Mouse (Mus musculus): Measurements from ENCODE around the gene Ptprg. TPM values are rescaled to one million over a fixed set of nuclear protein-coding genes. Genes with fewer than 3 reads are reported as not detected.
A peak's percentile ranks its signal among the peaks of the same experiment; 100 is the strongest.

The Ptprg gene
- polyA plus RNA-seq, 1 experiment from 2014 or later = 42.3 TPM

- Histone ChIP-seq H3K4me2 (ENCODE audit: low read depth, low read length) (no peak overlapping the region), H3K36me3 (ENCODE audit: control insufficient read depth, insufficient read depth, low read length) (no peaks in the 10 kb centered on the region), H3K4me3 (ENCODE audit: low read depth, low read length) (no peak overlapping the region), H3K4me1 (ENCODE audit: control insufficient read depth, insufficient read depth, low read length) (no peaks in the 10 kb centered on the region), H3K27ac (ENCODE audit: low read depth, low read length) (no peak overlapping the region), H3K9ac (replicated peaks; ENCODE audit: low read depth, low read length) (no peak overlapping the region), H3K9me3 (ENCODE audit: control insufficient read depth, low read length) (no peaks in the 10 kb centered on the region), H3K27me3 (ENCODE audit: control insufficient read depth, insufficient read depth, low read length) (no peaks in the 10 kb centered on the region)
- ATAC-seq (ENCODE audit: low read depth) = no peak
- 83% methylated on average over 3 of the region's 3 CpGs for WGBS
Observed at GRCm38 (mm10) chr14:11640996-11641395, 87.7 kb downstream of the Ptprg start.

GRCm38 (mm10) chr14:11642977-11643376 lies 89.6 kb downstream of the Ptprg start:
- WGBS = 100% methylated on average over 1 of the region's 1 CpGs
- Histone ChIP-seq H3K27ac (ENCODE audit: low read depth, low read length) (no peak overlapping the region), H3K4me2 (ENCODE audit: low read depth, low read length) (no peak overlapping the region), H3K9ac (replicated peaks; ENCODE audit: low read depth, low read length) (no peak overlapping the region), H3K4me3 (ENCODE audit: low read depth, low read length) (no peak overlapping the region), H3K27me3 (ENCODE audit: control insufficient read depth, insufficient read depth, low read length) (no peaks in the 10 kb centered on the region), H3K4me1 (ENCODE audit: control insufficient read depth, insufficient read depth, low read length) (no peaks in the 10 kb centered on the region), H3K9me3 (ENCODE audit: control insufficient read depth, low read length) (no peaks in the 10 kb centered on the region), H3K36me3 (ENCODE audit: control insufficient read depth, insufficient read depth, low read length) (no peaks in the 10 kb centered on the region)
- ATAC-seq (ENCODE audit: low read depth) = no peak

- WGBS = 85% methylated on average over 6 of the region's 6 CpGs
- no peaks in the 10 kb centered on the region for H3K4me1 ChIP-seq (ENCODE audit: control insufficient read depth, insufficient read depth, low read length)
- no peaks in the 10 kb centered on the region for H3K36me3 ChIP-seq (ENCODE audit: control insufficient read depth, insufficient read depth, low read length)
- no peak overlapping the region for H3K4me2 ChIP-seq (ENCODE audit: low read depth, low read length)
- H3K4me3 ChIP-seq (ENCODE audit: low read depth, low read length) = no peak overlapping the region
- H3K27ac ChIP-seq (ENCODE audit: low read depth, low read length) = no peak overlapping the region
- H3K9me3 ChIP-seq (ENCODE audit: control insufficient read depth, low read length) = no peaks in the 10 kb centered on the region
- no peak for ATAC-seq (ENCODE audit: low read depth)
- H3K27me3 ChIP-seq (ENCODE audit: control insufficient read depth, insufficient read depth, low read length) = no peaks in the 10 kb centered on the region
- no peak overlapping the region for H3K9ac ChIP-seq (replicated peaks; ENCODE audit: low read depth, low read length)
Observed at GRCm38 (mm10) chr14:11657374-11657773, 104.0 kb downstream of the Ptprg start.

- Histone ChIP-seq H3K9ac (replicated peaks; ENCODE audit: low read depth, low read length) (no peak overlapping the region), H3K4me3 (ENCODE audit: low read depth, low read length) (no peak overlapping the region), H3K9me3 (ENCODE audit: control insufficient read depth, low read length) (no peaks in the 10 kb centered on the region), H3K4me1 (ENCODE audit: control insufficient read depth, insufficient read depth, low read length) (peaks cover 9% of the 10 kb centered on the region), H3K27ac (ENCODE audit: low read depth, low read length) (0 out of 2 replicates have a peak overlapping the region, but pooled peaks have one; percentile 22), H3K4me2 (ENCODE audit: low read depth, low read length) (no peak overlapping the region; the same call in 1 of the 2 replicates), H3K36me3 (ENCODE audit: control insufficient read depth, insufficient read depth, low read length) (no peaks in the 10 kb centered on the region), H3K27me3 (ENCODE audit: control insufficient read depth, insufficient read depth, low read length) (no peaks in the 10 kb centered on the region)
- no peak for ATAC-seq (ENCODE audit: low read depth)
- WGBS = 12% methylated on average over 11 of the region's 11 CpGs
Observed at GRCm38 (mm10) chr14:11663661-11664215, 110.4 kb downstream of the Ptprg start.

GRCm38 (mm10) chr14:11664302-11664701 lies 111.0 kb downstream of the Ptprg start:
- H3K27ac ChIP-seq (ENCODE audit: low read depth, low read length) = 0 out of 2 replicates have a peak overlapping the region, but pooled peaks have one; percentile 22
- peak overlapping the region; percentile 11; the same call in 1 of the 2 replicates for H3K4me2 ChIP-seq (ENCODE audit: low read depth, low read length)
- no peaks in the 10 kb centered on the region for H3K9me3 ChIP-seq (ENCODE audit: control insufficient read depth, low read length)
- H3K4me3 ChIP-seq (ENCODE audit: low read depth, low read length) = no peak overlapping the region
- no peaks in the 10 kb centered on the region for H3K27me3 ChIP-seq (ENCODE audit: control insufficient read depth, insufficient read depth, low read length)
- peak; percentile 23; the same call in 1 of the 2 replicates for ATAC-seq (ENCODE audit: low read depth)
- no peak overlapping the region for H3K9ac ChIP-seq (replicated peaks; ENCODE audit: low read depth, low read length)
- WGBS = 10% methylated on average over 9 of the region's 9 CpGs
- no peaks in the 10 kb centered on the region for H3K36me3 ChIP-seq (ENCODE audit: control insufficient read depth, insufficient read depth, low read length)
- peaks cover 9% of the 10 kb centered on the region for H3K4me1 ChIP-seq (ENCODE audit: control insufficient read depth, insufficient read depth, low read length)

- no peaks in the 10 kb centered on the region for H3K27me3 ChIP-seq (ENCODE audit: control insufficient read depth, insufficient read depth, low read length)
- no peaks in the 10 kb centered on the region for H3K9me3 ChIP-seq (ENCODE audit: control insufficient read depth, low read length)
- ATAC-seq (ENCODE audit: low read depth) = no peak
- no peaks in the 10 kb centered on the region for H3K36me3 ChIP-seq (ENCODE audit: control insufficient read depth, insufficient read depth, low read length)
- H3K4me2 ChIP-seq (ENCODE audit: low read depth, low read length) = no peak overlapping the region
- H3K27ac ChIP-seq (ENCODE audit: low read depth, low read length) = no peak overlapping the region
- WGBS = 66% methylated on average over 7 of the region's 7 CpGs
- H3K4me3 ChIP-seq (ENCODE audit: low read depth, low read length) = no peak overlapping the region
- no peak overlapping the region for H3K9ac ChIP-seq (replicated peaks; ENCODE audit: low read depth, low read length)
- H3K4me1 ChIP-seq (ENCODE audit: control insufficient read depth, insufficient read depth, low read length) = peaks cover 9% of the 10 kb centered on the region
Observed at GRCm38 (mm10) chr14:11665046-11665445, 111.7 kb downstream of the Ptprg start.

- 17% methylated on average over 3 of the region's 3 CpGs for WGBS
- H3K4me2 ChIP-seq (ENCODE audit: low read depth, low read length) = no peak overlapping the region
- H3K4me3 ChIP-seq (ENCODE audit: low read depth, low read length) = no peak overlapping the region
- no peak overlapping the region for H3K27ac ChIP-seq (ENCODE audit: low read depth, low read length)
- ATAC-seq (ENCODE audit: low read depth) = peak; percentile 20; the same call in 1 of the 2 replicates
- no peaks in the 10 kb centered on the region for H3K27me3 ChIP-seq (ENCODE audit: control insufficient read depth, insufficient read depth, low read length)
- no peaks in the 10 kb centered on the region for H3K36me3 ChIP-seq (ENCODE audit: control insufficient read depth, insufficient read depth, low read length)
- no peaks in the 10 kb centered on the region for H3K9me3 ChIP-seq (ENCODE audit: control insufficient read depth, low read length)
- peaks cover 14% of the 10 kb centered on the region for H3K4me1 ChIP-seq (ENCODE audit: control insufficient read depth, insufficient read depth, low read length)
- no peak overlapping the region for H3K9ac ChIP-seq (replicated peaks; ENCODE audit: low read depth, low read length)
Observed at GRCm38 (mm10) chr14:11667762-11668161, 114.4 kb downstream of the Ptprg start.

- Histone ChIP-seq H3K9ac (replicated peaks; ENCODE audit: low read depth, low read length) (no peak overlapping the region), H3K27me3 (ENCODE audit: control insufficient read depth, insufficient read depth, low read length) (no peaks in the 10 kb centered on the region), H3K4me2 (ENCODE audit: low read depth, low read length) (no peak overlapping the region), H3K27ac (ENCODE audit: low read depth, low read length) (no peak overlapping the region), H3K9me3 (ENCODE audit: control insufficient read depth, low read length) (no peaks in the 10 kb centered on the region), H3K36me3 (ENCODE audit: control insufficient read depth, insufficient read depth, low read length) (no peaks in the 10 kb centered on the region), H3K4me1 (ENCODE audit: control insufficient read depth, insufficient read depth, low read length) (peaks cover 7% of the 10 kb centered on the region; the same call in 1 of the 2 replicates), H3K4me3 (ENCODE audit: low read depth, low read length) (no peak overlapping the region)
- no peak for ATAC-seq (ENCODE audit: low read depth)
- WGBS = 5% methylated on average over 6 of the region's 6 CpGs
Observed at GRCm38 (mm10) chr14:11670847-11671246, 117.5 kb downstream of the Ptprg start.

GRCm38 (mm10) chr14:11672981-11673547 lies 119.7 kb downstream of the Ptprg start:
- H3K4me1 ChIP-seq (ENCODE audit: control insufficient read depth, insufficient read depth, low read length) = peaks cover 7% of the 10 kb centered on the region; the same call in 1 of the 2 replicates
- no peak overlapping the region for H3K9ac ChIP-seq (replicated peaks; ENCODE audit: low read depth, low read length)
- no peak overlapping the region for H3K27ac ChIP-seq (ENCODE audit: low read depth, low read length)
- H3K27me3 ChIP-seq (ENCODE audit: control insufficient read depth, insufficient read depth, low read length) = no peaks in the 10 kb centered on the region
- H3K36me3 ChIP-seq (ENCODE audit: control insufficient read depth, insufficient read depth, low read length) = no peaks in the 10 kb centered on the region
- no peak for ATAC-seq (ENCODE audit: low read depth)
- WGBS = 79% methylated on average over 3 of the region's 3 CpGs
- H3K4me3 ChIP-seq (ENCODE audit: low read depth, low read length) = no peak overlapping the region
- no peaks in the 10 kb centered on the region for H3K9me3 ChIP-seq (ENCODE audit: control insufficient read depth, low read length)
- no peak overlapping the region for H3K4me2 ChIP-seq (ENCODE audit: low read depth, low read length)

All from neural tube, embryonic 14.5 days (tissue).